Mouse (Mus musculus) thymus, adult 18-20 months (tissue): ENCODE measurements around the gene Vwa3b.

Experiments used
- DNase-seq, 2 experiments: peaks; one replicate each; pipeline ENCODE4 v3.0.0; 2022; ENCODE audit warnings: mixed read lengths in 2 of 2

Gene Vwa3b

GRCm38 (mm10) chr1:37065658-37066412, 39.4 kb downstream of the Vwa3b start:
- no peak for DNase-seq

GRCm38 (mm10) chr1:37075759-37076158, 49.4 kb downstream of the Vwa3b start:
- DNase-seq = no peak

GRCm38 (mm10) chr1:37077266-37077665, 50.9 kb downstream of the Vwa3b start:
- DNase-seq = no peak

- no peak for DNase-seq
Observed at GRCm38 (mm10) chr1:37077955-37078549, 51.7 kb downstream of the Vwa3b start.

- DNase-seq = no peak
Observed at GRCm38 (mm10) chr1:37080442-37080841, 54.0 kb downstream of the Vwa3b start.

- no peak for DNase-seq
Observed at GRCm38 (mm10) chr1:37081376-37082214, 55.2 kb downstream of the Vwa3b start.

GRCm38 (mm10) chr1:37082215-37082464, 55.7 kb downstream of the Vwa3b start:
- no peak for DNase-seq

- no peak for DNase-seq
Observed at GRCm38 (mm10) chr1:37084075-37084474, 57.7 kb downstream of the Vwa3b start.

- DNase-seq = no peak
Observed at GRCm38 (mm10) chr1:37085171-37085570, 58.8 kb downstream of the Vwa3b start.

- no peak for DNase-seq
Observed at GRCm38 (mm10) chr1:37089191-37089590, 62.8 kb downstream of the Vwa3b start.

GRCm38 (mm10) chr1:37097382-37098093, 71.1 kb downstream of the Vwa3b start:
- DNase-seq = no peak

GRCm38 (mm10) chr1:37098094-37098555, 71.7 kb downstream of the Vwa3b start:
- no peak for DNase-seq

GRCm38 (mm10) chr1:37100361-37100760, 74.0 kb downstream of the Vwa3b start:
- DNase-seq = no peak

GRCm38 (mm10) chr1:37101016-37101415, 74.6 kb downstream of the Vwa3b start:
- no peak for DNase-seq

- no peak for DNase-seq
Observed at GRCm38 (mm10) chr1:37101717-37102116, 75.3 kb downstream of the Vwa3b start.

- no peak for DNase-seq
Observed at GRCm38 (mm10) chr1:37105194-37105593, 78.8 kb downstream of the Vwa3b start.

- DNase-seq = no peak
Observed at GRCm38 (mm10) chr1:37113781-37114180, 87.4 kb downstream of the Vwa3b start.

- DNase-seq = no peak
Observed at GRCm38 (mm10) chr1:37115847-37116246, 89.5 kb downstream of the Vwa3b start.

GRCm38 (mm10) chr1:37116574-37116973, 90.2 kb downstream of the Vwa3b start:
- no peak for DNase-seq

- no peak for DNase-seq
Observed at GRCm38 (mm10) chr1:37117964-37118363, 91.6 kb downstream of the Vwa3b start.

GRCm38 (mm10) chr1:37122306-37122705, 95.9 kb downstream of the Vwa3b start:
- DNase-seq = no peak

- DNase-seq = no peak
Observed at GRCm38 (mm10) chr1:37122798-37123197, 96.4 kb downstream of the Vwa3b start.

- DNase-seq = no peak
Observed at GRCm38 (mm10) chr1:37124696-37125349, 98.4 kb downstream of the Vwa3b start.
